16 mouse cellular contexts compared by ENCODE assay signal in genomic region chr12:31397709-31398108, GRCm38 (mm10). TPM values are rescaled to one million over a fixed set of nuclear protein-coding genes. Genes with fewer than 3 reads are reported as not detected.
"Had no signal": no experiment of that assay in that cellular context is flagged by ENCODE, and none has a peak within 500 bp of the region (broad histone marks: within the 10 kb centered on the region; RNA-seq: fewer than 3 reads in every experiment).

No protein-coding gene starts in this region.

- ATAC-seq: midbrain, embryonic 13.5 days; midbrain, embryonic 15.5 days had no signal

- H3K9me3 ChIP-seq: midbrain, embryonic 10.5 days; midbrain, embryonic 13.5 days; midbrain, embryonic 15.5 days; neural tube, embryonic 12.5 days had no signal

- DNase-seq: lung, adult 18-20 months; lung, embryonic 14.5 days; lung, postnatal 10 days; lung, postnatal 4 days; right cerebral cortex, postnatal 14 days; spleen, adult 18-20 months; thymus, adult 18-20 months; thymus, postnatal 14 days; thymus, postnatal 36 days had no signal

- H3K9ac ChIP-seq: lung, embryonic 14.5 days; midbrain, embryonic 13.5 days; midbrain, embryonic 15.5 days; neural tube, embryonic 12.5 days had no signal

- H3K4me1 ChIP-seq: midbrain, embryonic 10.5 days; midbrain, embryonic 13.5 days; midbrain, embryonic 15.5 days; neural tube, embryonic 12.5 days had no signal

- H3K36me3 ChIP-seq: midbrain, embryonic 10.5 days; midbrain, embryonic 13.5 days; midbrain, embryonic 15.5 days; neural tube, embryonic 12.5 days had no signal

- H3K27ac ChIP-seq: midbrain, embryonic 10.5 days; midbrain, embryonic 13.5 days; midbrain, embryonic 15.5 days; neural tube, embryonic 12.5 days had no signal

- H3K4me2 ChIP-seq: lung, embryonic 14.5 days; midbrain, embryonic 13.5 days; midbrain, embryonic 15.5 days; neural tube, embryonic 12.5 days had no signal

- H3K4me3 ChIP-seq: midbrain, embryonic 10.5 days; midbrain, embryonic 13.5 days; midbrain, embryonic 15.5 days; neural tube, embryonic 12.5 days had no signal

- H3K27me3 ChIP-seq: midbrain, embryonic 13.5 days; midbrain, embryonic 15.5 days; neural tube, embryonic 12.5 days had no signal

RNA-seq across cellular contexts. Expression of gene Slc26a3, which starts 7.0 kb away (rescaled TPM):
- total RNA-seq: megakaryocyte-erythroid progenitor cell, adult 5-6 weeks; neutrophil, adult 5-6 weeks had no signal
- polyA plus RNA-seq: lung, embryonic 14.5 days; midbrain, embryonic 13.5 days; neural tube, embryonic 12.5 days; thymus, postnatal 0 days had no signal
